Mouse (Mus musculus) right cerebral cortex, postnatal 25 days (tissue): ENCODE measurements at regions not wholly inside any gene's neighbourhood (a gene's known extent, or its start where the extent isn't known, plus 50 kb on each side); places are given as distances from the start of the nearest gene placed in this dataset.

Experiments used
- DNase-seq: peaks from one replicate; pipeline ENCODE4 v3.0.0; 2022

DNA sequence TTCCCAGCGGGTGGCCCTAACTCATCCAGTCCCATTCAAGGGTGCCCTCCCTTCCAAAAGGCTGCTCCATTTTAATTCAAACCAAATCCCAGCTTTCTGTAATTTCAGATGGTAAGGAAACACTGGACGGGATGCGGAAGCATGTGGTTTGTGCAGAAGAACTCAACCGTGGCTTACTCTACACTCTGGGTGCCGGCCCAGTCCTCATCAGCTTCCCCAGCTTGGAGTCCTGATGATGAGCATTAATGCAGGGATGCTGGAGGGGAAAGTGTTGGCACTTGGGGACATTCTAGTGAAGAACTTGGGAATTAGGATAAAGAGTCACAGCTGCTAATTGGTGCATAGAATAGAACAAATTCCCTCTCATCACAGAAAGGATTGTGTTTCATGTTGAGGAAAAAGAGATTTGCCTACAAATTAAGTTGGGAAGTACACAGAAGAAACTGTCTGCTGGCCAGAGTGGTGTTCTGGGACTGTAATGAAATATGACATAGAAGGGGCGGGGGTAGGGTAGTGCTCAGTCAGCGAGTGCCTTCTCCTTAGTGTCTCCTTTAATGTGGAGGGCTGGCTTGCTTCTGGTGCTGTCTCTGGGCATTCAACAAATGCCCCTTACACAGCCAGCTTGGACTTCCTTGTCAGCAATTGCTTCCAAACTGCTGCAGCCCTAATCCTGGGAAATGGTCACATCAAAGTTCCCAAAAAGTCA lies 285.0 kb upstream of the Bmper start:
- no peak for DNase-seq

DNA sequence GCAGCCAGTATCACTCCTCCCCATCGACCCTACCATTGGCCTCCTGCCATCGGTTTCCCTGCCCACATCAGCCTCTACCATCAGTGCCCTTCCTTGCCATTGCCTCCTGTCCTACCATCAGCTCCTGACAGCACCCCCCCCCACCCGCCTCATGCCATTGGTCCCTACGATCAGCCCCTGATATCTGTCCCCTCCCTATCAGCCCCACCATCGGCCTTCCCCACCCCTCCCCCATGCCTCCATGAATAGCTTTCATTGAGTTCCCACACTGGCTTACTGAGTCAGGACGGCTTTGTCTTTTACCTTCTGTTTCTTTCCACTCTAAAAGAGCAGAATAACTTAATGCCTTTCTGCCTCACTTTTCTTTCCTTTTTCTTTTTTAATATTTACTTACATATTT lies 277.9 kb upstream of the Bmper start:
- no peak for DNase-seq

DNA sequence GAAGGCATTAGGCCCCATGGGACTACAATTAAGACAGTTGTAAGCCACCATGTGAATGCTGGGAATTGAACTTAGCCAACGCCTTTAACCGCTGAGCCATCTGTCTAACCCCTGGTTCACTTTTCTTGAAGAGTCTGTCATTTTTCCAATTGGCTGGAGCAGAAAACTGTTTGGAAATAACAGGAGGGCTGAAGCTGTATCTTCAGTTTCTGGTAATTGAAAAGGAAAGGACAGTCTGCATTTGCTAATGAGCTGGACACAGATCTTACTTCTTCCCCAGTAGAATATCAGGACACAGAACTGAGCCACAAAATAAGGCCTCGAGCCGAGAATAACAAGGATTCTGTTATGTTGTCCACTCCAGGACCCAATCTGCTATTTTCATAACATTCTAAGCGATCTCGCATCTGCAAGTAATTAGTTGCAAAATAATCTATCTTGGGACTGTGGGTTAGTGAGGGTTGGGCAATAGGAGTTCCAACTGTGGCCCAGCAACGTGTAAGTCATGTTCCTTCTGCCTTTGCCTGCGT lies 277.4 kb upstream of the Bmper start:
- DNase-seq, result no peak

DNA sequence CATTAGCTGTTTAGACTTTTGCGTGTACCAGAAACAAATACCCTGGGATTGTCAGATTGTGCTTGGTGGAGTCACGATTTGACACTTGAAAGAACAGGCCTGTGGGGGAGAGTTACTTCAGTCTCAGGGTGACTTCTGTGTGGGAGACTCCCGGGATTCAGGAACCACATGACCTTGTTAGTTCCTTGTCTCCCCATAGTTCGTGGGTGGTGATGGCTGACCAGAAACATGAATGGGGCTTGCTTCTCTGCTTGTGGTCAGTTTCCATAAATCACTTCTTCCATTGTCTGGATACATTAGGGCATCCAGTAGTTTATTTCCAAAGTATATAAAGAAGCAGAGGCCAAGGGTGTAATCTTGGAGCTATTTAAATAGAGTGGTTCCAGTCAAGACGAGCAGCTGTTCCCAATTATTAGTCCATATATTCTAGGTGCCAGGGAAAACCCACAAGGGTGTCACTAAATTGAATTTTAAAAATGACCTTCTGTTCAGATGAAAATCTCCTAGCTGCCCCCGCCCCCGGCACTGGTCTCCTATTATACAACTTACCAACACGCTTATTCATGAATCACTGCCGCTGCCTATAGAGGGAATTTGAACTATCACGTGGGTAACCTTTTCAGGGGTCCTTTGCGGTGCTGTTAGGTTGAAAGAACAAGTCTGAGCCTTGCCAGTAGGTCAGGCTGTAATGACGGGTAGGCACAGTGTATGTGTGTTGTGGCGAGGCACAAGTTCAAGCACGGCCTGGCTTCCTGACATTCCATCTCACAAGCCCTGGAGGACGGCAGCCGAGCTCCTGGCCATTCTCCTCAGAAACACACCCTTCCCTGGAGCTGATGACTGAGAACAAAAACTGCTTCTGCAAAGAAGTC lies 270.1 kb upstream of the Bmper start:
- DNase-seq, result no peak

DNA sequence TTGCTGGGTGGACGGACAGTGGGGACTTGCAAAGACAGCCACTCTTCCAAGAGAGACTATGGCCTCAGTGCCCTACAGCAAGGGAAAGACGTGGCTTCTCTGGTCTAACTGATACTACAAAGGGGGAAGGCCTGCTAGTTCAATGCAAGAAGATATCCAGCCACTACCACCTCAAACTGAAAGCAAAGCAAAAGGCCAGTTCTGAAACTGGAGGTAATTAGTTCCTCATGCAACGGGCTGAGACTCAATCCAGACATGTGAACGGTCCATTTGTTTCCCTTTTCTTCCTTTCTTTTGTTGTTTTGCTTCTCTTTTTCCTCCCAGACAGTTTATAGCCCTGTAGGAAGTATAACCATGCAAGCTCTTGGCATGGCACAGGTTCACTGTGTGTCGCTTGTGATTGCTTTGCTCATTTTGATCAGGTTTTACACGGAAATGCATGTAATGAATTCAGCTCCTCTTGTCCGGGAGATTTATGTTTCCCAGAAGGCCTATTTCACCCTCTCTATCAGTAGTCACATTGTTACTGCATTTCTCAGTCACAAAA lies 260.5 kb upstream of the Bmper start:
- no peak for DNase-seq

DNA sequence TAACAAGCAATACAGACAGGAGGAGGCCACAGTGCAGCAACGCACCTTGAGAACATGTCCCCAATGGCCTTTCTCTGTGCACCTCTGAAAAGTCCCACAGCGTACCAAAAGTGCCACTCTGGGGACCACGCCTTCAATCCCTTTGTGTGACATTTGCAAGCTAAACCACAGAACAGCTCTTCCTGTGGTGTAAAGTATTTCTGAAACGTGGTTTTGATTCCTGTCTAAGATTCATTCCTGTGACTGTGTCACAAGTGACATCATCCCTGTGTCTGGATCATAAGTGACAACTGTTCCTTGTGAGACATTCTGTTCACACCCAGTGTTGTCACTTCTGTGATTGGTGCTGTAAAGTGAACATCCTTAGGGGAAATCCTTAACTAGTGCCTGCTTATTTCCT lies 251.6 kb upstream of the Bmper start:
- no peak for DNase-seq

DNA sequence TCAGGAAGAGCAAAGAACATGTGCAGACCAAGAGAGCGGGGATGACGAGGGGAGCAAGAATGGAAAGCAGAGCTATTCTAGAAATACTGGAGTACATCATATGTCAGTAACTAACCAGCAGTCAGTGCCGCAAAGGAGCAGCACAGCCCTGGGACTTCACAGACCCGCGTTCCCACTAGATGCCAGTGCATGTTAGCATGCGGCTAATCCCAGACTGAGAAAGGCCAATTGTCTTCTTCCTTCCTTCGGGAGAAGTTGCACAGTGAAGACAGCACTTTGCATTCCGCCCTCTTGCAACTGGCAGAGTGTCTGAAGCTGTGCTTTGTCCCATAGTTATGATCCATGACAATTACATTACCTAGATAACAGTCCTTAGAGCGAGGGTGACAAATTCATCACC lies 246.1 kb upstream of the Bmper start:
- DNase-seq, result no peak

DNA sequence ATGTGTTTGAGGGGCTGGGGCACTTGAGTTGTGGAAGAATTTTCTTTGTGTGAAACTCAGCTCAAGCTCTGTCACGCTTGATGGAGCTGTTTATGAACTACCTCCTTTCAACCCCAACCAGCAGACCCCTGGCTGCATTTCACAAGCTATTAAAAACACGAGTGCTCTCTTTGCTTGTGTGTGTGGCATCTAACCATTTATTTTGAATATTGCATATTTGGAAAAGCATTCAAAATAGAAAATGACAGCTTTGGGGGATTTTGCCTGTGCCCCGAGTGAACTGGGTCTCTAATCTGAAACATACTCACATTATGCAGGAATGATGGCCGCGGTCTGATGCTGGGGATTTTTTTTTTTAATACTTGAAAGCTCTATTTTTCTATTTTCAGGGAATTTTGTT lies 243.2 kb upstream of the Bmper start:
- no peak for DNase-seq

DNA sequence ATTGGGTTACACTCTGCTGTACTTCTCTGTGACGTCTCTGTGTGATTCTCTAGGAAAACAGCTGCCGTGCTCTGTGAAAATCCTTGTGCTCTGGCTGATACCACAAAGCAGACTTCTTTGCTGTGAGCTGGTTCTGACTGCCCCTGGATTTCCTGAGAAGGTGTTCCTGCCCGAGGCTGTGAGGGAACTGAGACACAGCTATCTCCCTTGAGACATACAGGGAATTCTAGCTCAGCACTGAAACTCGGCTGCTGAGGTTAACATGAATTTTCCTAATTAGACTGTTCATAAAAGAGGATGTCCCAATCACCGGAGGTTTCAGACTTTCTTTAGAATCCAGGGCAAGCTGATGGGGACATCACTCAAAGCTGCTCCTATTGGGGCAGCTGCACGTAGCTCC lies 233.4 kb upstream of the Bmper start:
- DNase-seq, result no peak

DNA sequence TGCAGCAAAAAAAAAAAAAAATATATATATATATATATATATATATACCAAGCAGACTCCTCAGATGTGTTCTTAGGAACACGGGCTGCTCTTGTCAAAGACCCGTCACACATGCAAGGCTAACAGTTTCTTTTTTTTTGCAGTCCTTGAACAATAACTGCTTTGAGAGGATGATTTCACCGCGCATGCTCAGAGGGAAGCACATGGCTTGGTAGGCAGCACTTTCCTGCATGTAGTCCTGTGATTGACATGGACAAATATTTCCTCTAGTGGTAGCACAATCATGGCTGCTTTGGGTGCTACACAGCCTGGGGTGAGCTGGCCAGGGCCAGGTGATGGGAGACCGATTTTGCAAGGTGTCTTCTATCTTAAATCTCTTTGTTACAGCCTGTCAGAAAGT lies 229.3 kb upstream of the Bmper start:
- DNase-seq, result no peak

DNA sequence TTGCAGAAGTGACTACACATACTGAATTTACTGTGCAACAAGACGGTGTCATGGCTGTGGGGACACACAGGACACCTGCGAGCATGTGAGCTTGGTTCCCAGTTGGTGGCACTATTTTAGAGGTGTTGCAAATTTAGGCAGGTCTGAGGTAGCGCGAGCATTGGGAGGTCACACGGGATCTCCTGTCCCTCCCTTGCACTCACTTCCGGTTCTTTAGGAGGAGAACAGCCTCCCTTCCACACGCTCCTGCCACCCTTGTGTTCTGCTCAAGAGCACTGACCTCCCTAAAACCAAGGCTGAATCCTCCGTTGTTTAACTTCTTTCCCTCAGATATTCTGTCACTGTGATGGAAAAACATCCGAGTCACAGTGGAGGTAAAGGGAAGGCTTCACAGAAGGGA lies 227.3 kb upstream of the Bmper start:
- DNase-seq, result no peak

DNA sequence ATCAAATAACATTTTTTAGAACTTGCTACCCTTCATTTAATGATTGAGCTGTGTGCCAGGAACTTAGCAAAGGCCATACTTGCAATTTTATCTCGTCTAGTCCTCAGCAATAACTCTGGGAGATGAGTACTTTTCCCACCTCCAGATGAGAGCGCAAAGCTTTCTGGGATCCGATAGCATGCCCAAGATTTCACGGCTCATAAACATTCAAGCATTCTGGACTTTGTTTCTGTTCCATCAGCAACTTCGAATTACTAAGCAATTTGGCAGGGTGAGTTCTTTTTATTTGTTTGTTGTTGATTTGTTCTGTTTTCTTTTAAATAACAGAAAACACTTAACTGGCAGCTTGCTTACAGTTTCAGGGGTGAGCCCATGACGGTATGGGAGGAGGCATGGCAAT lies 224.6 kb upstream of the Bmper start:
- DNase-seq, result no peak

DNA sequence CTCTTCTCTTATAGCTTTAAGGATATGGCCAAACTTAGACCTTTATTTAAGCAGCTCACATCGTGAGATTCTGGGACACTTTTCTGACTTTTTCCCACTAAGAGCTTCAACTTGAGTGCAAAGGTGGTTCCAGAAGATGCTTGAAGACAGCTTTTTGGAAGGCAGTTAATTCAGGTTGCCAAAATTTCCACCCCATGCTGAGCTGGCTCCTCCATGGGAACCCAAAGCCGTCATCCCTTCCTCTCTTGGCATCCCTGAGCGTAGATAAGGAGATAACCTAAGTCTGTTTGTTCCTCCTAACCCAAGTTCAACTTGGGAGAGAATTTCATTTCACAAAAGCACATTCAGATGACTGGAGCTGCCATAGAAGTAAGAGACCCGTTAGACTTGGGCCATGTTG lies 223.7 kb upstream of the Bmper start:
- DNase-seq, result no peak

DNA sequence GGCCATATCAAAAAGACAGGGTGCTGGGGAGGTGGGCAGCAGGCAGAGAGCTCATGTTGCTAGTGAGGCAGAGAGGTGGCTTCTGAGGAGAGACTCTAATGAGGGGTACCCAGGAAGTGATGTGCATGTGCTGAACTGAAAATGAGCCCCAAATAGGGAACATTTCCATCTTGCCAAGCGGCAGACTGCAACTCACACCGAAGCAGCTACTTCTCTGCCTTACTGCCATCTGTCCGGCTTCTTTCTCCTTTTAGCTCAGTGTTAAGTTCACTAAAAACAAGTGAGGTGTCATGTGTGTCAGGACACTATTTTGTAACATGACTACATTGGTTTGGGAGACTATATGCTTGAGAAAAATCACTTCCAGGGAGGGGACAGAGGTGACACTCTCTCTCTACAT lies 222.7 kb upstream of the Bmper start:
- DNase-seq, result no peak

DNA sequence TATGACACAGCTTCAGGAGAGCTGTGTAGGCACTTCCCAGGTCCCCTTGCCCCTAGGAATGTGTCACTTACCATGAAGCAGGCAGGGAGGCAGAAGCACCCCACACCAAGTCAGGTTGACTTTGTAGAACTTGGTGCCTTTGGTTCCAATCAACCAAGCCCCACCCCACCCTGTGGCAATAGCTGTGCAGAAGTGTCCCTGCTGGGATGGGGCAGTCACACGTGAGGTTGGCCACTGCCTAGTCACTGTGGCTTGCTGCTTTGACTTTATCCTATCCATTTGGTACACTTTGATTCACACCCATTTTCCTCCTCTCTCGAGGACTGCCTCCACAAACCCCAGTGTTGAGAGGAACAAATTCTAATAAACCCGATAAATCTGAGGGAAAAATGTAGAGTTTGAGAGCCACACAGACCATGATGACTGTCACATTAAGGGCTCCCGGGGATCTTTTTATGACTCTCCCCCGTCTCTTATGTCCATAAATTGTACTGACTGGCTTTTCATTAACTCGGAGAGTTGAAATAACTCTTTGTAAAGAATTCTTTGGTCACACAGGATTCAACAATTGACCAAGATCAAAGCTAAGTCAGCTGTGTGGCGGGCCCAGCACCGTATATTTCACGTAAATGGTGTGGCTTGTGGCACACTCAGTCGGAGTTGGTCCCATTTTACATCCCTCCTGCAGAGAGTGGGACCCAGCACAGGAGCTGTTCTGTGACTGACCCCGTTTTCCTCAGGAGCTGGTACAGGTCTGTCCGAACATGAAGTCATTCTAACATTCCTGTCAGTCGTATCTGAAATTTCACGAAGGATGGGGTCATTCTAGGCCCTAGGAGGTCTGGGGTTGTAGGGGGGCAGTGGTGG lies 219.4 kb upstream of the Bmper start:
- DNase-seq, result no peak

DNA sequence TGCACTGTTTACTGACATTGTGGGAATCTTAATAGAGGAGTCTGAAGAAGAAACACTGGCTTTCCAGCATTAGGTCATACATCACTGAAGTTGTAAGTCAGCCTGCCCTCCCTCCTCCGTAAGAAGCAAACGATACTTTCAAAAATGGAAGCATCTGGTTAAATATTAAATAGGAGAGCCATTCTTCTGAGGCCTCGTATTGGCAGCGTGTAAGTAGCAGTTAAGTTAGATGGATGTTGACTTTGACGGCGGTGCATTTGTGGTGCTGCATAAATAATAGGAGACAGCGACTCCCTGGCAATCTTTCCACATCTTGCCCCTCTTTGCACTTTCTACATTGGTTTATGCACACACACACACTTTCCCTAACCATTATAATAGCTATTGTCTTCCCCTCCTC lies 217.9 kb upstream of the Bmper start:
- no peak for DNase-seq

DNA sequence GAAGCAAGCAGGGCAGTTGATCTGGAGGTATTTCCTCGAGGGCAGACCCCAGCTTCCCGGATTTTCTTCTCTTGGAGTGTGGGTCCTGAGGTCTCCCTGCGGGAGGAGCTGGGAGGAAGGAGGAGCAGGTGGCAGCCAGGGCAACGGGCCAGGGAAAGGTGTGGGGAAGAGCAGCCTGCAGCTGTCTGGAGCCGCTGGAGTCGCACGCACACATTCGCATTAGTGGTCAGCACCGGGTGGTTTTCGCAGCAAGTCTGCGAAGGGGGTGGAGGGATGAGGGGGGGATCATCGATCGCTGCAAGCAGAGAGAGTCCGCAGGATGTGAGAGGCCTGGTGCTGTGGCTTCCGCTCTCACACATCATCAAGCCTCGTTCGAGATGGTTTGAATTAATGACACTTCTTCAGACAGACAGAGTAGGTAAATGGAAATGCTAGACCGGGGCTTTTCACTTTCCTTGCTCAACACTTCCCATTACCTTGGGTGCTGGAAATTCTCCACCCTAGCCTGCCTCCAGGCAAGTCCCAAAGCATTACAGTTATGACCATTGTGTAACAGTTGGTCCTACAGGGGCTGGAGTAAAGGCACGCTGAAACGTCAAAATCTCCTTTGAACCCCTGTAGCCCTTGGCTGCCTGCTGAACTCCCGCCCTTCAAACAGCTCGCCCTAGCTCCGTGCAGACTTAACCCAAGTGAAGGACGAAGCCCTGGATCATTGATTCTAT lies 213.3 kb upstream of the Bmper start:
- no peak for DNase-seq

DNA sequence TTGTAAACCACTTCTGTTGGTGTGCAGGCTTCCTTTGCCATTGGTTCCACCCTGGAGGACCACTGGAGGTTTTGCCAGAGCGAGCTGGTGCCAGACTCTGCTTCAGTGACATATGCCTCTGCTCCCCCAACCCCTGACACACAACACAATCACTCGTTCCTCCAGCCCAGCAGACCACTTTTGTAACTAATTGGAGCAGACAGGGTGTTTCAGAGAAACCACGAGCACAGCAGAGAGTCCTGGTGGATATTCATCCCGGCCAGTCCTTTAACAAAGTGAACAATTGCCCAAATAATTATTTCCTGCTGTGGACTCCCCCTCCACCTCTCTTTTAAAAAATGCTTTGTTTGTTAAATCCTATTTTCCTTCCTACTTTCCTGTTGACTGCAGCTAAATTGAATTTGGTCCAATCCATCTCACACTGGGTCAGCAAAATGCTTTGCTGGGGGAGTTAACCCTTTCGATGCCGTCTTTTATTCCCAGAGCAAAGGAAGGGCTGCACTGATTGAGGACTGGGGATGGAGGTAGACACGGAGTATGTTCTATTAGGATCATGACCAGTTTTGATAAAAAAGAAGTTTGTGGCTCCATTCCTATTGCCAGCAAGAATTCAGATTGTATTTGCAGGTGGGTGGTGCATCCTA lies 211.4 kb upstream of the Bmper start:
- no peak for DNase-seq

DNA sequence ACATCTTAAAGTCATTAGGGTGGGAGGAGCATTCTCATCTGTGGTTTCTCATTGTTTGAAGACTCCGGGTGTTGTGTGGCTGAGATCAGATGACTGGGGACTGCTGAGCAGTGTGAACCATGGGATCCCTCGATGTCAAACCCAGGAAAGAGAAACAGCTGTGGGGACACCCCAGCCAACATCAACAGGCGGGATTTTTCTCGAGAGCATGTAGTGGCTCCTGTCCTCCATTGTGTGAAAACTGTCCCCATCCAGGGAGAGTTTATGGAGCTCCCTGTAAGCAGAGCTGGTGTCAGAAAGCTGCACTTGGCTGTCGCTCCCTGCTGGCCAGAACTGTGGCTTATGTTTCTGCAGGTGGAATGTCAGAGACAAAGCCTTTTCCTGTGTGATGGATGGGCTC lies 210.7 kb upstream of the Bmper start:
- DNase-seq, result no peak

DNA sequence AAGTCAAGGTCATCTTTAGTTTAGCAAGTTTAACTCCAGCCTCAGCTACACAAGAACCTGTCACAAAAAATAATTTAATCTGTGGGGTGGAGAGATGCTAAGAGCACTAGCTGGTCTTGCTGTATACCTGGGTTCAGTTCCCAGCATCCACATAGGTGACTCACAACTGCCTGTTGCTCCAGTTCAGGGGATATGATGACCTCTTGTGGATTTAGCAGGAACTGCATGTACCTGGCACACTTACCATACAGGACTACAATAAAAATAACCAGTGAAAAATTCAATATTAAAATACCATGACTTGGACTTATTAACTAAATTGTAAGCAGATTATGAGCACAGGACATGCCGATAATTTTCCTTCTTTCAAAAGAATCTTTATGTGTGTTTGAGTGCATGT lies 206.1 kb upstream of the Bmper start:
- DNase-seq, result no peak

DNA sequence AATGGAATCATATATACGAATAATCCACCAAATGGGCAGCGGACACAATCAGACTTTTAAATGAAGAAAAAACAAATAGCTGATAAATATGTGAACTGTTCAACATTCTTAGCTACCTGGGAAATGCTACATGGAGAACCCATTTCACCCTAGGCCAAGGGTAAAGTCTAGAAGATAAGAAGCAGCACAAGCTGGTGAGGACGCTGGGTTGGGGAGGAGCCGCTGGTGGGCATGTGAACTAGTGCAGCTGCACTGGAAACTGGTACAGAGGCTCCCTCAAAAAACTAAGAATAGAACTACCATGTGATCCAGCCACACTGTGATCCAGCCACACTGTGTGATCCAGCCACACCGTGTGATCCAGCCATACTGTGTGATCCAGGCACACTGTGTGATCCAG lies 198.8 kb upstream of the Bmper start:
- DNase-seq, result no peak

DNA sequence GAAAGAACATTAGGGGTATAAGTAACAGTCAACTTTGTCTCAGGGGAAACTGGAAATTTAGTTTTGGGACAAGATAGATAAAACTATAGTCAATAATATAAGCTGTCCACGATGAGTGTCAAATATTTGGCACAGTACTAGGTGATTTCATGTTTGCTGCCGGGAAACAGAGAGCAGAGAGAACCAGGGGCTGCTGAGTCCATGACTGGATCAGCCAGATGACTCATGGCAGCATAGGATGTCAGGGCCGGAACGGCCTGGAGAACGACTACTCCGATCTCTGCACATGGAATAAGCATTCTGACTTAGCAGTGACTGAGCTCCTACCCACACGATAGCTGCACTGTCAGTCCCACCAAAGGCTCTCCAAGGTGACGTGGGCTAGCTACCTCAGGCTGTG lies 197.6 kb upstream of the Bmper start:
- DNase-seq, result no peak
